Mouse (Mus musculus): ENCODE results near the gene Shc1.

The Shc1 gene

DNA sequence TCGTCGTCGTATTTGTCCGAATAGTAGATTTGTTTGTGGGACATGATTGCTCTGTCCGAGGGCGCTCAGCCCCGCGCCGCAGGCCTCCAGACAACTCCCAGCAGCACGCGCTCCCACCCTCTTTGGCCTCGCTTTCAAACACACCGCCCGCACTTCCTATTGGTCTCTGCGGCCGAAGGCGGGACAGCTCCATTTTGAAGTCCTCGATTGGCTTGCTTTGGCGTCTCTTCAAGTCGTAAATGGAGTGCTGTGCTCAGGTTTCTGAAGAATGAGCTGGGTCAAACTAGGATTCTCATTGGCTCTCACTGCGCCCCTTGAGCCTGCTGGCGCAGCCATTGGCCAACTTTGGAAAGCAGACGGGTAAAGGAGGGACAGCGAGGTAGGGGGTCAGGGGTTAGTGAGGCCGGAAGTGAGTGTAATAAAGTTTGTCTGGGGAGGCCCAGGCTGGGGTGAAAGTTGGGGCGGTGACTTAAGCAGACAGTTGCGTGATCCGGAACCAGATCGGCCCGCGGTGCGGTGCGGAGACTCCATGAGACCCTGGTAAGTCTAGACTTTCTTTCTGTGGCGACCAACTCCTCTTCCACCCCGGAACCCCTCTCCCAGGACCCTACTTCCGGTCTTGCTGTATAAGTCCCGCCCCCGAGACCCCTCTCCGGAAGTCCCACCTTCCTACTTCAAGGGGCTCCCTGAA is at the start of gene Shc1, which contains the start of gene Cks1b:
TSS of gene Shc1 (plus strand) at position 274 of the 691 bp plus-strand sequence.
TSS of gene Cks1b (minus strand) at position 214 of the 691 bp plus-strand sequence.
- DNase-seq (ENCODE audit: low spot score) = peak; percentile 90

DNA sequence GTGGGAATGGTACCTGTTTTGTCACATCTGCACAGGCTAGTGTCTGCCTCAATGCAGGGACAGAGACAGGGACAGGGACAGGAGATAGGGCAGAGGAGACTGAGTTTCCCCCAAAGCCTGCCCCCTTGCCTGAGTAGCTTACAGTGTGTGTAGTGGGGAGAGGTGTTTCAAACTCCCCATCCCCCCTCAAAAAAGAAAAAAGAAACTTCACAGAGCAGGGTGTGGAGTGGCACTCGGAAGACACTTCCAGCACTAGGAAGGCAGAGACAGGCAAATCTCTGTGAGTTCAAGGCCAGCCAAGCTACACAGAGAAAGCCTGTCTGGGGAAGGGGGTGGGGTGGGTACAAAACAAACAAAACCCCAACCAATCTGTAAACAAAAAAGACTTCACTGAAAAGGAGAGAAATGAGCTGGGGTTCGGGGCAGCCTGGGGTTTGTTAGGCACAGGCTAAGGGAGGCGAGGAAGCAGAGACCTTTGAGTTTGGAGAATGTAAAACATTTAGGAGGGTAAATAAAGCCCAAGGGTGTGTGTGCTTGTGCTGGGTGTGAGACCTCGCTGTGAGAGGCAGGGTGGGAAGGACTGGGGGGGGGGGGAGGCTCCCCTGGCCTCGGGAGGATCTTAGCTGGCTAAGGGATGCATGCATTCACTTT is 44.5 kb upstream of the Shc1 start:
- no peak for DNase-seq (ENCODE audit: low spot score)

DNA sequence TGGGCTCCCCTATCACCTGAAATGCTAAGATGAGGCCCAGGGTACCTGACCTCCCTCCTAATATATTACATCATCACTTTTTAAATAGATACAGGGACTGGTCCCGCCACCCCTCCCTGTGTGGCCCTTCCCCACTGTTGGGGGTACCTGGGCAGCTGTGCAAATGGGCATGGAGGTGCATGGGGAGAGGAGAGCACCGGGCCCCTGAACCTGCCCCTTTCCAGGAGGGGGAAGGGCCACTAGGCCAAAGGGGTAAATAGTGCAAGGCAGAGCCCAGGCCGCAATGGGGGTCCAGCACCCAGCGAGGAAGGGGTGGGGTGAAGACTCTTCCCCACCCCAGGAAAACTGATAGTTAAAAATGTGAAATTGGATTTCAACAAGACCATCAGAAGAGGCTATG is 40.4 kb upstream of the Shc1 start:
- no peak for DNase-seq (ENCODE audit: low spot score)

DNA sequence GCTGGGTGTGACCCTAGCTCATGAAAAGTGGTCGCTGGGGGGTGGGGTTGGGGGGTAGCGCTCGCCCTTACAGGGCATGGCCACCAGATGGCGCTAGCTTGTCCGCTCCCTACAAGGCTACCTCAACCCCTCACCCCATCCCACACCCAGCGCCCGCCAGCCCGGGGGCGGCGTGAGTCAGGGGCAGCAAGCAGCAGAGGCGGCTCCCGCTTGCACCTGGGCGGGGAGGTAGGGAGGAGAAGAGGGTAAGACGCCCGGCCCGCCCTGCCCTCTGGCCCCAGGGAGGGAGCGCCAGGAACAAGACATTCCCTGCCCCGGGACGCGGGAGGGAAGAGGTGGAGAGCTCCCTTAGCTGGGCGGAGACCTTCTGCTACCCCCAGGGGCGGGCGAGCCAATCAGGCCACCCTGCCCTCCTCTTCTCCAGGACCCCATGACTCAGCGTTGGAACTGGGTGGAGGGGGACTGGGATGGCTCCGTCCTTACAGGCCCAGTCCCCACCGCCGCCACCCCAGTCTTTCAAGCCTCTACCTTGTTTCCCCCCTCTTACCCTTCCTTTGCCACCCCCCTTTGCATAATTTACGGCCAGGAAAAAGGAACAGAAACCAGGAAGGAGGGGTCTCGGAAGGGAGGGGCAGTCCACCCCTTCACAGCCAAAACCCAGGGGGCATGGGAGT is 39.7 kb upstream of the Shc1 start:
- DNase-seq (ENCODE audit: low spot score) = peak; percentile 78

DNA sequence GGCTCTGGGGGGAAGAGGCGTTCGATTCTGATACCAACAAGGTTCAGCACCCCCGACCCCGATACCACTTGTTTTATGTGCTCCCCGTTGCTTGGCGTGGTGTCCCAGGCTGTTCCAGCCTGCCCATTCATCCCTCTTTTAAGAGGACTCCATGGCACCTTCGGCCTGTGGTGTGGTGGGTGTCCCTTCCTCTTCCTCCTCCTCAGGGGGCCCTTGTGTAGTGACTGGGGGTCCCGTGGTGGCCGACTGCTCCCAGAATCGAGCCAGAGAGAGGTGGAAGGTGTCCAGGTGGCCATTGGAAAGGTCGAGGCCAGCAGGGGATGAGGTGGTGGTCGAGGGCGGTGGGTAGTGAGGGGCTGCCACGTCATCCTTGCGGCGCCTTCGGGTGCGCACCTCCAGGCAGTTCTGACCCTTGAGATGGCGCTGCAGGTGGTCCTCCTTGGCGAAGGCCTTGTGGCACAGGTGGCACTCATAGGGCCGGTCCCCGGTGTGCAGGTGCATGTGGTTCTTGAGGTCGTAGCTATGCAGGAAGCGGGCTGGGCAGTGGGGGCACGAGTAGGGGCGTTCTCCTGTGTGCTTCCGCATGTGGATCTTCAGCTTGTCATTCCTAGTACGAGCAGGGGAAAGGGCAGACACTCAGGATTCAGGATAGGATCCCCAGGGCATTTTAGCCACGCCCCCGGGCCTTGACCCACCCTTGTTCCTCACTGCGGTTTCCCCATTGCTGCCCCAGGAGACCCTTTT is 38.7 kb upstream of the Shc1 start:
- no peak for DNase-seq (ENCODE audit: low spot score)

DNA sequence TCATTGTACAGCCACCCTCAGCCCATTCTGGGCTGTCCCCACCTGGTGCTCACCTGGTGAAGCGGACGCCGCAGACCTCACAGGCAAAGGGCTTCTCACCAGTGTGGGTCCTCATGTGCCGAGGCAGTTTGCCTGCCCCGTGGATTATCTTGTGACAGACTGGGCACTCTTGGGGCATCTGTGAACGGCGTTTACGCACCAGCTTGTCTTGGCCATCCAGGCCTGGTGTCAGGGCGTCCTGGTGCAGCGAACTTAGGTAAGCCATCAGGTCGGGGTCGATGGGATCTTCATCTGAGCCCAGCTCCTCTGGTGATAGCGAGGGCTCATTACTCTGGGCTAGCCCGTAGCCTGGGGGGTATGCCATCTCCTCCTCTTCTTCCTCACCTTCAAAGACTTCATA is 38.0 kb upstream of the Shc1 start:
- DNase-seq (ENCODE audit: low spot score) = no peak

DNA sequence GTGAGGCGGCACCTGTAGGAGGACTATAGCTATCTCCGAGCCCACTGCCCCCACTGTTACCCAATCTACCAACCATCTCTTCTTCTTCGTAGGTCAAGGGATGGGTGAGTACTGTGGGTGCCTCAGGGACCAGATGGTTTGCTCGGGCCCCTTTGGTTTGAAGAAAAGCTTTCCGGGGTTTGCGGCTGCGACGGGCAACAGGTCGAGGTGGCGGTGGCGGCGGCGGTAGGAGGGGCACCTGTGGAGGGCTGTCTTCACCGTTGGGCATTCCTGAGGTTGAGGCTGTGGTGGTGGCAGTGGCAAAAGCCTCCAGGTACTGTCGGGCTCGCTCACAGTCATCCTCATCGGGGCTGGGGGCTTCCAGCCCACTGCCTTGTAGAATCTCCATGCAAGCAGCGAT is 37.5 kb upstream of the Shc1 start:
- DNase-seq (ENCODE audit: low spot score) = no peak

DNA sequence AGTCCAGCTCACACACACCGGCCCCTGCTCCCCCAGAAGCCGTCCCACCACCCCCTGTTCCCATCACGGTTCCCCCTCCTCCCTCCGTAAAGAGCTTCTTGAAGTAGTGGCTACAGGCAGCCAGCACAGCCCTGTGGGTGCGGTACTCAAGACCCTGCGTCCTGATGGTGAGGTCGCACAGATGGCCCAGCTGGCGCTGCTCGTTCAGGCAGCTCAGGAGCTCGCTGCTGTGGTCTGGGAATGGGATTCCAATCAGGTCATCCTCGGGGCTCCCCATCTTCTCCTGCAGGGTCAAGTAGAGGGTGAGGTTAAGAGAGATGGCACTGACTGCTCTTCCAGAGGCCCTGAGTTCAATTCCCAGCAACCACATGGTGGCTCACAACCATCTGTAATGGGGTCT is 37.0 kb upstream of the Shc1 start:
- DNase-seq (ENCODE audit: low spot score) = no peak

DNA sequence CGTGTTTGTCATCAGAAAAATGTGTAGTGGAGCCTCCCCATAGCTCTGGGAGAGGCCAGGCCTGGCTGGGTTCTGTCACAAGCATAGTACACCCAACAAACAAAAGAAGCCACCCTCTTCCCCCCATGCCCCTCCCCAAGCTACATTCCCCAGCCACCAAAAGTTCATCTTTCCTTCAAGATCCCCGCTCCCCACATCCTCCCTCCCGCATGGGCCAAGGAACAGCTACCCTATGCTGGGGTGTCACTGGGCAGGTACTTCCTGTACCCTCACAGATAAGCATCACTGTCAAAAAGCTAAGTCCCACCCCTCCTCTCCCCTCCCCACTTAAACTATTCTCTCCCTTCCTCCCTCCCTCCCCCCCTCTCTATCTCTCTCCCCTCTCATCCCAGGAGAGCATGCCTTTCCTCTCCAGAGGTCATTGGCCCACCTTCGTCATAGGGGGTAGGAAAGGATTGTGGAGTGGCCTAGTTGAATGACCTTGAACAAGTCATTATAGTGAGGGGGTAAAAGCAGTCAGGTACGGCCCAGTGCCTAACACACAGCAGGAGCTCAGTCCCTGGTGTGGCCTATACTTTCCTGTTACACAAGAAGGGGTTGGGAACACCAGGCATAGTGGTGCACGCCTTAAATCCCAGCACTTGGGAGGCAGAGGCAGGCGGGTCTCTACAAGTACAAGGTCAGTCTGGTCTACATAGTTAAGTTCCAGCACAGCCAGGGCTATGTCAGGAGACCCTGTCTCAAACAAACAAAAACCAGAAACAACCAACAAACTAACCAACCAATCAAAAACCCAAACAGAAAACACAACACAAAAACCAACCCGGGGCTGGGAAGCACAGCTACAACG is 36.0 kb upstream of the Shc1 start:
- no peak for DNase-seq (ENCODE audit: low spot score)

DNA sequence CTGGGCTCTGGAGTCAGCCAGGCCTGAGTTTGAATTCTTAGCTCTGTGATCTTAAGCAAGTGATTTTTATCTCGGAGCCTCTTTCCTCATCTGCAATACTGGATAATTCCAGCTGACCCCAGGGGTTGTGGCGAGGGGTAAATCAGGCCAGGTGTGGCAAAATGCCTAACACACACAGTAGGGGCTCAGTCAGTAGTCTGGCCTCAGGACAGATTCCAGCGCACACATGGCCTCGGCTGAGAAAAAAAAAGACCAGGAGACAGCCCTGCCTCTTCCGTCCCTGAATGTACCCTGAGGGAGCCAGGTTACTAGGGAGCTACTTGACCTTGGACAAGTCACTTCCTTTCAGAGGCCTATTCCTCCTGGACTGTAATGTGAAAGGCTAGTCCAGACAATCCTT is 35.3 kb upstream of the Shc1 start:
- no peak for DNase-seq (ENCODE audit: low spot score)

DNA sequence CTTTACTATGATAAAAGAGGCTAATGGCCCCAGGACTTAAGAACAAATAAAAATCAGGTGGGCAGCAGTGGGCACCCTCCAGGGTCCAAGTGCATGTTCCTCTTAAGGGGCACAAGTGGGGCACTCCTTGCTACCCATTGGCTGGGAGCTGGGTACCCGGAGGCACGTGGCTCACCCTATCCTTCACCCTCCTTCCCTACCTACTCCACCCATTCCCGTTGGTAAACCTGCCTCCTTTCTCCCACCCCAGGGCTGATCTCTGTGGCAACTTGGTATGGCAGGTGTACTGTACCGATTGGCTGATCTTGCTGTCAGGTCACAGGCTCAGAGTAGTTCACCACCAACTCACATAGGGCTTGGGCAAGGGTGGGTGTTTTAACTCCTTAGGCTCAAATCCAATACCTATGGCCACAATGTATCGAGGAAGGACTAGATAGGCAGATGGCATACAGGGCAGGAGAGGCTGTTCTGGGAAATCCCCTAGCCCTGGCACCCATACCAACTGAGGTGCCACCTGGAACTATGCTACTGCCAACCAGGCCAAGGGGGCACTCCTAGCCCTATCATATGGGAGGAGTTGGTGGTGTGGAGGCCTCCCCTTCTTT is 34.5 kb upstream of the Shc1 start:
- no peak for DNase-seq (ENCODE audit: low spot score)

DNA sequence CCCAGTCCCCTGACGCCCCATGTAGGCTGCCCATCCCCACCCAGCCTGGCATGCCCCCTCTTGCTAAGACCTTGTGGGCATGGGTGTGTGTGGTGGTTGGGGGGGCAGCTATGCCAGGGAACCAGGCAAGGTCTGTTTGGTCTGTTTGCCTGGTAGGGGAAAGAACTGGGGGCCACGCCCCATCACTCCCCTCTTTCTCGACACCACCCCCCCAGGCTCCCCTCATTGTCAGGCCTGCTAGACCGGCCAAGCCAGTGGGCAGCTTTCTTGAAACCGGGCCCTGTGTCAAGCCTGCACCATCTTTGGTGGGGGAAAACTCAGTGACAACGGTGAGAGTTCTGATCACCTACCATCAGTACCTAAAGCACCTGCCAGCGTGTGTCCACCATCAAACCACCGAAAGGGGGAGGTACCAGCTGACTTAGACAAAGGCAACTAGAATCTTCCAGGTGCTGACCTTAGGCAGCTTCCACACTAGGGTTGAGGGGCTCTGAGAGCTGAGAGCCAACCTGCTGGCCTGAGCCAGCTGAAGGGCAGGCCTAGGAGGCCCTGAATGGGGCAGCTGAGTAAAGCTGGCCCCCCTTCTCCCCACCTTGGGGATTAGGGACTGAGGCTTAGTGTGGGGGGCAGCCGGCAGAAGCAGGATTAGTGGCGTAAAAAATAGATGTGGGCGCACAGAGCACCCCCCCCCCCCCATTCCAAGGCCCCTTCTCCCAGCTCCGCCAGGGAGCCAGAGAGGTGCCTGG is 33.7 kb upstream of the Shc1 start:
- DNase-seq (ENCODE audit: low spot score) = no peak

DNA sequence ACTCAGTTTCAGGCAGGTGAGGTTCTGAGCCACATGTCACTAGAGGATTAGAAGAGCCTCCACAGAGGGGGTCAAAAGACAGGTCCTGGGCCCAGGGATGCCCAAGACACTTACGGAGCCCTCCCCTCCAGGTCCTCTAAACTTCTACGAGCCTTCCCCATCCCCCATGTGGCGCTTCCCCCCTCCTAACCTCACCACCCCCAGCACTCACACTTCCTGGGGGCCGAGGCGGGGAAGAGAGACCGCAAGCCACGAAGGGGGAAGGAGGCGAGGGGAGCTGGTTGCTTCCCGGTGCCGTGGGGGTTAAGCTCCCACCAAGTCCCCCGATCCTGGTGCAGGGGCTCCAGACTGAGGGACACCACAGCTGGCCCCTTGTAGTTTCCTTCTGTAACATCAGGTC is 32.8 kb upstream of the Shc1 start:
- no peak for DNase-seq (ENCODE audit: low spot score)

DNA sequence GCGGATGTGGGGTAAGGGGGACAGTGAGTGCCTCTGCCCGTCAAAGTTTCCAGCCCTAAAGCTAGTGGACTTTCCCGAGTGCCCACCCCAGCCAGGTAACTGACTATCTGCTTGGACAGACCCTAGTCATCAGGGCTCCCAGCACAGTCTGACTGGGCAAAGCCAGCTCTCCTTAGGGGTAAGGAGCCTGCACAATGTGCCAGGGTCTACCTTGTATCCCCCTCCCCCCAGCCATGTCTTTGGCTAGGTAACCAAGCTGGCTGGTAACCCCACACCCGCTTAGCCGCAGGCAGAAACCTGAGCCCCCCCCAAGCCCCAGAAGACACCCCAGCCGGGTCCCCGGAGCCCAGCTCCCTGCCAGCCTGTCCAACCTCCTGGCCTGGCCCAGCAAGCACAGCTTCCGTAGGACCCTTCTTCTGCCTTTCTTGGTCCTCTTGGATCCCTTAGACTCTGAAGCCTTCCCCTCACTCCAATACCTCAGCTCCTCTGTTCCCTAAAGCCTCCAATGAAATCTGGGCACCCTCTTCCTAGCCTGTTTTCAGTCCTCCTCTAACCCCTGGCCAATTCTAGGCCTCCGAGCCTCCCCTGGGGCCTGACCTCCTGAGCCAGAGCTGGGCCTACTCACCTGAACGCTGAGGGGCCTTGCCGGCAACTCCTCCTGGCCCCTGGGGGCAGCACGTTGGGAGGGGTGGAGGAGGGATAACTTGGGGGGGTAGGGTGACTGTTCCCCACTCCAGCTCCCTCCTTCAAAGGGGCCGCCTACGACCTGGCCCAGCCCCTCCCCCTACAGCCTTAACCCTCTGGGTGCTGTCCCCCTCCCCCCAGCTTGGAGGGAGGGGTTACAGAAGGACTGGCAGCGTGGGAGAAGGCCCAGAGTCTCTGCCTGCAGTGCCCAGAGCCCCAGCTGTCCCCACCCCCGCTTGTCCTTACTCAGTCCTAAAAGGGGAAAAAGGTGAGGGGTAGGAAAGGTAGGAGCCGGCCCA is 31.5 kb upstream of the Shc1 start:
- DNase-seq (ENCODE audit: low spot score) = no peak

DNA sequence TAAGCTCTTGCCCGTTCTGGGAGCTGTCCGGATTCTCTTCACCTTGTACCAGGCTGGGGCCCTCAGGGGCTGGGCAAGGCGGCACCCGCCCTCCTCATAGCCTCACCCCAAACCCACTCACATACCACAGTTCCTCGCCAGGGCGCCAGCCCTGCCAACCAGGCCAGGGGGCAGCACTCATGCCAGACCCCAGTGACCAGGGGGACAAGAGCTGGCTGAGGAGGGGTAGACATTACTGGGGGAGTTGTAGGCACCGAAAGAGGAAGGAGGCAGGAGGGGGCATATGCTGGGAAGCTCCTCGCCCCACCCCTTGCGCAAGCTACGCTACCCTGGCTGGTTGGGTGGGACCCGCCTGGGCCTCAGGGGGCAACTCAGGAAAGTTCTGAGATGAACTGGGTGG is 30.6 kb upstream of the Shc1 start:
- peak; percentile 46 for DNase-seq (ENCODE audit: low spot score)

DNA sequence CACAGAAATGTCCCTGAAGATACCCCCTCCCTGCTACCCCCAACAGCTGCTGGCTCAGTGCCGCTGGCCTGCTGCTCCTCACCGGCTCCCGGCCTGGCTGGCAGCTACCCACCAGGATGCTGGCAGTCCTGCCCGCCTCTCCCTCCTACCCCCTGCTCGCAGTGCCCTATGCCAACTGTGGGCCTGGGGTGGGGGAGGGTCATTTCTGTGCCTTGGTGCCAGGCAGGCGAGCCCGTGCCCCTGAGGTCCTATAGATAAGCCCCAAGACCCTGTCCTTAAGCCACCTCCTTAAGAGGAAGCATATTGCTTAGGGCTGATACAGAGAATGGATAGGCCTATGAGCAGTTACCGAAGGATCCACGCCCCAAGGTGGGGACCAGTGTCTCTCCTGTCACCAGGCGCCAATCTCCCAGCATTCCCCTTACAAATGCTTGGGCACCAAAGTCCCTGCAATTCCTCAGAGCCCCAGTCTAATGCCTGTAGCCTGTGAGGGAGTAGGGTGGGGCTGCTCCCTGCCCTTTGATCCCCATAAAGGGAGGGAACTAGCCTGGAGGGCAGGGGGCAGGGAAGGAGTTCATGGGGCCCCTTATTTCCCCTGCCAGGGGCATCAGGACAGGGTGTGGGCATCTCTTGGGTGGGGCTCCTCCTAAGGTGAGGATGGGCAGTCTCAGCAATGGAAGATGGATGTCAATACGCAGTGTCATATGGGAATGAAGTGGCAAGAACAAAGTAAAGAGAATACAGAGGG is 29.9 kb upstream of the Shc1 start:
- DNase-seq (ENCODE audit: low spot score) = peak; percentile 67

DNA sequence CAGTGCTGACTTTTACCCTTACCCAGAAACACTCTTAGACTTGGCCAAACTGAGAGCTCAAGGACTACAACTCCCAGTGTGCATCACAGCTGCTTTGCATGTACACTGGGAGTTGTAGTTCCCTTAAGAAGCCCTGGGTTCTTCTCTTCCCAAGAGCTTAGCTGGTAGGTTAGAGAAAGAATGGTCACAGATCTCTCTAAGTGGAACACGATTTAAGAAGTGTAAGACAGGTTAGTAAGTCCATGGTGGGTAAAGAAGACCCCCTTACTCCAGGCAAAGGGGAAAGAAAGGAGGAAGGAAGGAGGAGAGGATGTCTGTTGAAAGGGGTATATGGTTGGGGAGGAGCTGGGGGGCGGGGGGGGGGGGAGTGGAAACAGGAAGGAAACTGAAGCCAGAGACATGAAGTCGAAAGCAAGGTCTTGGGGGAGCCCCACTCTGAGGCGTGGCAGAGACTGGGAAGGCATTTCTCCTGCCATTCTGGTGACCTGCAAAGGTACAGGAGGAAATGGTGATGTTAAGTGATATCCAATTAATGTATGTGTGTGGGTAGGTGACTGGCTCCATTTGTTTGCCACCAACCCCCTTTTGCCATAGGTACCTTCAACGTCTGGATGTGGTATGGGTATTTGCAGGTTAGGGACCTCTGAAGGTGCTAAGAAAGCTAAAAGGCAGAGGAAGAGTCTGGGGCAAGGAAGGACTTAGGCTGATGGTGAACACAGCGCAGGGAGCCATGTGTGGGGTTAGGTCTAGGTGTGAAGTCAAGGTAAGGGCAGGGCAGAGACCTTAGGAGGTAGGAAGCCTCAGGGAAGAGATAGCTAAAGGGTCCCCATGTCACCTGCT is 29.1 kb upstream of the Shc1 start:
- DNase-seq (ENCODE audit: low spot score) = no peak

DNA sequence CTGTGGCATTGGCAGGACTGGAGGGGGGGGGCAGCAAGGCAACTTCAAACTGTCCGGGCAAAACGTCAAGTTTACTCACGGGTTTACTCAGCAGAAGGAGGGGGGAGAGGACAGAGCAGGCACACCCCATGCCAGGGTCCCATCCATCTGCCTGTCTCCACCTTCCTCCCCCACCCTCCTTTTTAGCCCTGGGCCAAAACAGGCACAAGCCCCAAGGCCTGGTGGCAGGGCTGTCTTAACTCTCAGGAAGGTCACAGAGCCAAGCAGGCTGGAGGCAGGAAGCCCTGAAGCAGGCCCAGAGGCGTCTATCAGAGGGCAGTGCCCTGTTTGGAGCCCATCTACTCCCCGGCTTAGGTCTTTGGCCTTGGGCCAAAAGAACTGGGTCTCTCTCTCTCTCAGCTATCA is 28.1 kb upstream of the Shc1 start:
- peak; percentile 58 for DNase-seq (ENCODE audit: low spot score)

All from ovary, postnatal 36 days (tissue).